Mouse (Mus musculus): ENCODE measurements around the gene Dysf. TPM values are rescaled to one million over a fixed set of nuclear protein-coding genes. Genes with fewer than 3 reads are reported as not detected.
A peak's percentile ranks its signal among the peaks of the same experiment; 100 is the strongest.

Dysf gene
- polyA plus RNA-seq, 1 experiment from 2014 or later = 5.7 TPM

DNA sequence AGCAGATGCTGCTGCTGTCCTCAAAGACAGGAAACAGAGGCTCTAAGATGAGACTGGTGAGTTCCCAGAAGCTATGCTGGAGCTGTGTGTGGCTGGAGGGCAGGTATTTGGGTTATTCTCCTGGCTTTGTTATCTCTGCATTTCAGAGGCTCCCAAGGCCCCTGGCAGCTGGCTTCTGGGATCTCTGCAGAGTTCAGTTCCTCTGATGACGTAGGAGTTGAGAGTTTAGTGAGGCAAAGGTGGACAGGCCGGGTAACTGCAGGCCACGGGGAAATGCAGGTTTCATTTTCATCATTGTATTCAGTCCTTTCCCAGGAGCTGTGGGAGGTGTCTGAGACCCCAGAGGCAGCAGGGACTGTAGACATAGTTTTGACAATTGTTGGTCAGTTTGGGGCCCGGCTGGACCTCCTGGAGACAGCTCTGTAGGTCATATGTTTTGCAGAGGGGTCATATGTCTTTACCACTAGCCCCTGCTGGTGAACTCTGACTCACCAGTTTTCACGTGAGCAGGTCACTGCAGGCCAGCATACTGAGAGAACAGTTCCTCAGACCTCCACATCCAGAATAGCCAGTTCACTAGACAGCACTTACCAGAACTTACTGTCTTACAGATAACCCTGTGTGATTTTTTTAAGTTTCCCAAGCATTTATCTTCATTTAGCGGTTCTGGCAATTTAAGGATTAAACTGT is 35.0 kb downstream of the Dysf start:
- Histone ChIP-seq H3K36me3 (ENCODE audit: control insufficient read depth, insufficient read depth, low read length) (no peaks in the 10 kb centered on the region), H3K9ac (ENCODE audit: low read depth, low read length) (no peak overlapping the region), H3K4me2 (ENCODE audit: low read depth, low read length) (no peak overlapping the region), H3K9me3 (ENCODE audit: control insufficient read depth, low read length) (no peaks in the 10 kb centered on the region), H3K27ac (ENCODE audit: low read length) (no peak overlapping the region), H3K4me3 (ENCODE audit: low read length) (no peak overlapping the region), H3K27me3 (replicated peaks; ENCODE audit: control insufficient read depth, insufficient read depth, low read length) (no peaks in the 10 kb centered on the region), H3K4me1 (ENCODE audit: control insufficient read depth, insufficient read depth, low read length) (no peaks in the 10 kb centered on the region)
- 65% methylated on average over 6 of the region's 6 CpGs for WGBS
- no peak for ATAC-seq

DNA sequence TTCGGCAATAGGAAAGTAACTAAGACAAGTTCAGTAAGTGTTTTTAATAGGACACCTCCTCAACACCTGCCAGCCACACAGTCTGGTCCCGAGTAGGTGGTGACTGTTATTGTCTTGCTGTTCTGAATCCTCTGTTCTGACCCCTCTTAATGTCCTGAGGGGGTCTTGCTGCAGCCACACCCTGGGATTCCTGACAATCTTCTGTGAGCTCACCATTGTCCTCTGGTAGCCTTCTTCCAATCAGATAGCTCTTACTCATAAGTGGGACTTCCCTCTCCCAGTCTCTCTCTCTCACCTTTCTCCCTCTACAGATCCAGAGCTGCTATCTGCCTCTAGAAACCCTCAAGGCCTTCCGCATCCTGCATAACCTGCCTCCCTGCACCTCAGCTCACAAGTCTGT is 36.3 kb downstream of the Dysf start:
- no peak for ATAC-seq
- Histone ChIP-seq H3K4me3 (ENCODE audit: low read length) (no peak overlapping the region), H3K27me3 (replicated peaks; ENCODE audit: control insufficient read depth, insufficient read depth, low read length) (no peaks in the 10 kb centered on the region), H3K4me2 (ENCODE audit: low read depth, low read length) (no peak overlapping the region), H3K36me3 (ENCODE audit: control insufficient read depth, insufficient read depth, low read length) (no peaks in the 10 kb centered on the region), H3K9me3 (ENCODE audit: control insufficient read depth, low read length) (no peaks in the 10 kb centered on the region), H3K4me1 (ENCODE audit: control insufficient read depth, insufficient read depth, low read length) (no peaks in the 10 kb centered on the region), H3K9ac (ENCODE audit: low read depth, low read length) (no peak overlapping the region), H3K27ac (ENCODE audit: low read length) (no peak overlapping the region)
- 82% methylated on average over 3 of the region's 3 CpGs for WGBS

DNA sequence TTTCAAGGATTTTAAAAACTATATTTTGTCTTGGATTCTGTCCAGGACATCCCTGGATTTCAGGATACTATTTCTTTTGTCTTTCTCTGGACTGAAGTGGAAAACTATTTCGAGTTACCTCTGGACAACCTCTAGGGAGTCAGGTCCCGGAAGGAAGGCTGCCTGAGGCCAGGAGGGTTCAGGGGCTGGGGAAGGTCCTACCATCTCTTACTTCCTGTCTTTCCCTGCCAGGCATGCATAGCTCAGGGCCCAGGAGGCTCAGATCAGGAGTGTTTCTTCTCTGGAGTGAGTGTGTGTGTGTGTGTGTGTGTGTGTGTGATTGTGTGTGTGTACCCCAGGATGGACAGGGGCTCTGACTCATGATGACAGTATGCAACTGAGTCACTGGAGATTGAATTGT is 40.5 kb downstream of the Dysf start:
- 78% methylated on average over 2 of the region's 2 CpGs for WGBS
- Histone ChIP-seq H3K27me3 (replicated peaks; ENCODE audit: control insufficient read depth, insufficient read depth, low read length) (no peaks in the 10 kb centered on the region), H3K27ac (ENCODE audit: low read length) (no peak overlapping the region), H3K9me3 (ENCODE audit: control insufficient read depth, low read length) (no peaks in the 10 kb centered on the region), H3K4me1 (ENCODE audit: control insufficient read depth, insufficient read depth, low read length) (peaks cover 3% of the 10 kb centered on the region; the same call in 1 of the 2 replicates), H3K4me2 (ENCODE audit: low read depth, low read length) (no peak overlapping the region), H3K9ac (ENCODE audit: low read depth, low read length) (no peak overlapping the region), H3K36me3 (ENCODE audit: control insufficient read depth, insufficient read depth, low read length) (no peaks in the 10 kb centered on the region), H3K4me3 (ENCODE audit: low read length) (no peak overlapping the region)
- no peak for ATAC-seq

GRCm38 (mm10) chr6:84050238-84050637 is 41.8 kb downstream of the Dysf start:
- Histone ChIP-seq H3K9ac (ENCODE audit: low read depth, low read length) (no peak overlapping the region), H3K36me3 (ENCODE audit: control insufficient read depth, insufficient read depth, low read length) (no peaks in the 10 kb centered on the region), H3K9me3 (ENCODE audit: control insufficient read depth, low read length) (no peaks in the 10 kb centered on the region), H3K4me1 (ENCODE audit: control insufficient read depth, insufficient read depth, low read length) (peaks cover 3% of the 10 kb centered on the region; the same call in 1 of the 2 replicates), H3K4me2 (ENCODE audit: low read depth, low read length) (no peak overlapping the region), H3K27me3 (replicated peaks; ENCODE audit: control insufficient read depth, insufficient read depth, low read length) (no peaks in the 10 kb centered on the region), H3K27ac (ENCODE audit: low read length) (no peak overlapping the region), H3K4me3 (ENCODE audit: low read length) (no peak overlapping the region)
- no peak for ATAC-seq
- 83% methylated on average over 4 of the region's 4 CpGs for whole genome bisulfite sequencing

DNA sequence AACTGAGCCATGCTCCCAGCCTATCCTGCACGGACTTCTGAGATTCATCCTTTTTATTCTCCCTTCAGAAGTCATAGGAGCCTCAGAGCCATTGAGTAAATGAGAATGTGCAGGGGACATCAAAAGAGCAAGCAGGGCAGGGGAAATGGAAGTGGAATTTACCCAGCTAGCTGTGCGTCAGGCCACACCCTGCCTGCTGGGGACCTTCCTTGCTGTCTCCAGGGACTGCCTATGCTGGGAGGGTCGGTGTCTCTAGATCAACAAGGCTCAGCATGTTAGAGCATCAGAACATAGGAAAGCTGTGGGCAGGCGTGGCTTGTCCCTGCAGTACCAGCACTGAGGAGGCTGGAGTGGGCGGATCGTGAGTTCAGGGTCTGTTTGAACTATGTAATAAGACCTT is 42.6 kb downstream of the Dysf start:
- H3K27ac ChIP-seq (ENCODE audit: low read length) = no peak overlapping the region
- no peaks in the 10 kb centered on the region for H3K27me3 ChIP-seq (replicated peaks; ENCODE audit: control insufficient read depth, insufficient read depth, low read length)
- no peaks in the 10 kb centered on the region for H3K9me3 ChIP-seq (ENCODE audit: control insufficient read depth, low read length)
- no peak overlapping the region for H3K4me2 ChIP-seq (ENCODE audit: low read depth, low read length)
- no peak overlapping the region for H3K9ac ChIP-seq (ENCODE audit: low read depth, low read length)
- WGBS = 44% methylated on average over 6 of the region's 6 CpGs
- H3K4me1 ChIP-seq (ENCODE audit: control insufficient read depth, insufficient read depth, low read length) = peaks cover 3% of the 10 kb centered on the region; the same call in 1 of the 2 replicates
- H3K4me3 ChIP-seq (ENCODE audit: low read length) = no peak overlapping the region
- no peaks in the 10 kb centered on the region for H3K36me3 ChIP-seq (ENCODE audit: control insufficient read depth, insufficient read depth, low read length)
- no peak for ATAC-seq

- Histone ChIP-seq H3K4me1 (ENCODE audit: control insufficient read depth, insufficient read depth, low read length) (peaks cover 3% of the 10 kb centered on the region; the same call in 1 of the 2 replicates), H3K27ac (ENCODE audit: low read length) (0 out of 2 replicates have a peak overlapping the region, but pooled peaks have one; percentile 10), H3K4me3 (ENCODE audit: low read length) (no peak overlapping the region), H3K27me3 (replicated peaks; ENCODE audit: control insufficient read depth, insufficient read depth, low read length) (no peaks in the 10 kb centered on the region), H3K4me2 (ENCODE audit: low read depth, low read length) (no peak overlapping the region), H3K9me3 (ENCODE audit: control insufficient read depth, low read length) (no peaks in the 10 kb centered on the region), H3K36me3 (ENCODE audit: control insufficient read depth, insufficient read depth, low read length) (no peaks in the 10 kb centered on the region), H3K9ac (ENCODE audit: low read depth, low read length) (no peak overlapping the region)
- ATAC-seq = no peak
- 80% methylated on average over 9 of the region's 9 CpGs for WGBS
These were observed 45.6 kb downstream of the Dysf start for GRCm38 (mm10) chr6:84053874-84054530.

- Histone ChIP-seq H3K9ac (ENCODE audit: low read depth, low read length) (no peak overlapping the region), H3K27me3 (replicated peaks; ENCODE audit: control insufficient read depth, insufficient read depth, low read length) (no peaks in the 10 kb centered on the region), H3K4me1 (ENCODE audit: control insufficient read depth, insufficient read depth, low read length) (peaks cover 3% of the 10 kb centered on the region; the same call in 1 of the 2 replicates), H3K36me3 (ENCODE audit: control insufficient read depth, insufficient read depth, low read length) (no peaks in the 10 kb centered on the region), H3K9me3 (ENCODE audit: control insufficient read depth, low read length) (no peaks in the 10 kb centered on the region), H3K4me2 (ENCODE audit: low read depth, low read length) (no peak overlapping the region), H3K4me3 (ENCODE audit: low read length) (no peak overlapping the region), H3K27ac (ENCODE audit: low read length) (no peak overlapping the region)
- ATAC-seq = no peak
- 66% methylated on average over 1 of the region's 1 CpGs for WGBS
These were observed 47.2 kb downstream of the Dysf start for GRCm38 (mm10) chr6:84055619-84056018.

DNA sequence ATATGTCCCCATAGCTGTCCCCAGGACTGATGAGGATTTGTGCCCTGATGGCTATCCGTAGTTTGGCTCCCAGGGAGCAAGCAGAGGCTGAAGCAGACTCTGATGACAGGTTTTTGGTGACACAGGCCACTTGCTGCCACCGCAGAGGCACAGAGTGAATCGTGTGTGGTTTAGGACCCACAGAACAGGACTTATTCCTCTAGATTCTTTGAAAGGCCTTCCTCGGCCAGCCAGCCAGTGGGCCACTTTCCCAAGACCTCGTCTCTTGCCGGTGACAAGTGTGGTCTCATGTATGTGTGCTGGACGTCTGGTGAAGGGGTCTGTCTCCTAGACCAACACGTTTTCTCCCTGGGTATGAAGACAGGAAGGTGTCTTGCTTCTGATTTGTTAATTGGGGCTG is 48.8 kb downstream of the Dysf start:
- Histone ChIP-seq H3K4me2 (ENCODE audit: low read depth, low read length) (no peak overlapping the region), H3K36me3 (ENCODE audit: control insufficient read depth, insufficient read depth, low read length) (no peaks in the 10 kb centered on the region), H3K27ac (ENCODE audit: low read length) (no peak overlapping the region), H3K9me3 (ENCODE audit: control insufficient read depth, low read length) (no peaks in the 10 kb centered on the region), H3K4me3 (ENCODE audit: low read length) (no peak overlapping the region), H3K9ac (ENCODE audit: low read depth, low read length) (no peak overlapping the region), H3K4me1 (ENCODE audit: control insufficient read depth, insufficient read depth, low read length) (no peaks in the 10 kb centered on the region), H3K27me3 (replicated peaks; ENCODE audit: control insufficient read depth, insufficient read depth, low read length) (no peaks in the 10 kb centered on the region)
- 87% methylated on average over 8 of the region's 8 CpGs for WGBS
- no peak for ATAC-seq

GRCm38 (mm10) chr6:84058671-84059141 is 50.3 kb downstream of the Dysf start:
- H3K9me3 ChIP-seq (ENCODE audit: control insufficient read depth, low read length) = no peaks in the 10 kb centered on the region
- ATAC-seq = peak; percentile 55; the same call in 1 of the 2 replicates
- no peak overlapping the region for H3K27ac ChIP-seq (ENCODE audit: low read length)
- no peaks in the 10 kb centered on the region for H3K27me3 ChIP-seq (replicated peaks; ENCODE audit: control insufficient read depth, insufficient read depth, low read length)
- no peak overlapping the region for H3K9ac ChIP-seq (ENCODE audit: low read depth, low read length)
- H3K36me3 ChIP-seq (ENCODE audit: control insufficient read depth, insufficient read depth, low read length) = no peaks in the 10 kb centered on the region
- H3K4me1 ChIP-seq (ENCODE audit: control insufficient read depth, insufficient read depth, low read length) = no peaks in the 10 kb centered on the region
- no peak overlapping the region for H3K4me3 ChIP-seq (ENCODE audit: low read length)
- 43% methylated on average over 5 of the region's 5 CpGs for WGBS
- H3K4me2 ChIP-seq (ENCODE audit: low read depth, low read length) = no peak overlapping the region

Measured in intestine, embryonic 16.5 days (tissue).